Mouse (Mus musculus) adrenal gland, postnatal 25 days (tissue): ENCODE results near the gene Alg13. TPM values are rescaled to one million over a fixed set of nuclear protein-coding genes. Genes with fewer than 3 reads are reported as not detected.

ENCODE experiments used
- microRNA-seq, 2 experiments: library from miRNA; unstranded; fragments of <30 nt; microRNA quantifications; one replicate each; pipeline ENCODE4 v1.2.0; 2021
- total RNA-seq: library from RNA; stranded (reverse); gene quantifications from 2 replicates; pipeline ENCODE4 v1.2.3, GENCODE M21; 2021

Gene Alg13
- total RNA-seq, 1 experiment from 2014 or later, result 12.2 TPM

Small RNAs within 50 kb of the gene (microRNA-seq; reads per million reads assigned to microRNA genes)
- 0 reads per million in 2 experiments for gene Mir680-2

Other genes starting within 250 kb of the Alg13 start
- 8.1 and 8.6 TPM in 2 replicates for gene A730046J19Rik, start 164.1 kb upstream of the Alg13 start, total RNA-seq
- not detected in 2 replicates for gene Trpc5os, start 138.8 kb downstream of the Alg13 start, total RNA-seq